Mouse (Mus musculus): ENCODE data around the gene Sulf2. TPM values are rescaled to one million over a fixed set of nuclear protein-coding genes. Genes with fewer than 3 reads are reported as not detected.
A peak's percentile ranks its signal among the peaks of the same experiment; 100 is the strongest.

Sulf2 gene
- polyA plus RNA-seq, 1 experiment from 2014 or later, result 235 TPM

DNA sequence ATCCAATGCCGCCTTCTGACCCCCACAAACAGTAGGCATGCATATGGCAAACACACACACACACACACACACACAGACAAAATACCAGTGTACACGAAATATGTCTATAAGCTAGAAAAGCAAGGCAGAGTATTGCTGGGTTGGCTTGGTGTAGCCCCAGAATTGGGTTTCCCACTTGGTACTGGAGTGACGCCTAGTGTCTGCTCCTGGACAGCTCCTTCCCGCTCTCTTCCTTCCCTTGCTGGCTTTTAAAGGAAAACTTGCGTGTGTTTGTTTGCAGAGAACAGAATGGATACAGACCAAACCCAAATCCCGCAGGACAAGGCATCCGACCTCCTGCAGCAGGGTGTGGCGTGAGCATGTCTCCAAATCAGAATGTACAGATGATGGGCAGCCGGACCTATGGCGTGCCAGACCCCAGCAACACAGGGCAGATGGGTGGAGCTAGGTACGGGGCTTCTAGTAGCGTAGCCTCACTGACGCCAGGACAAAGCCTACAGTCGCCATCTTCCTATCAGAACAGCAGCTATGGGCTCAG is 101.4 kb downstream of the Sulf2 start:
- Histone ChIP-seq H3K4me2 (replicated peaks; ENCODE audit: low read depth, low read length) (no peak overlapping the region), H3K9ac (replicated peaks; ENCODE audit: low read depth, low read length) (no peak overlapping the region), H3K36me3 (ENCODE audit: control insufficient read depth, insufficient read depth, low read length) (peaks cover 68% of the 10 kb centered on the region), H3K27me3 (ENCODE audit: control insufficient read depth, insufficient read depth, low read length) (no peaks in the 10 kb centered on the region), H3K4me1 (ENCODE audit: control insufficient read depth, insufficient read depth, low read length) (no peaks in the 10 kb centered on the region), H3K9me3 (ENCODE audit: control insufficient read depth, low read depth, low read length) (no peaks in the 10 kb centered on the region), H3K27ac (ENCODE audit: low read length) (no peak overlapping the region), H3K4me3 (ENCODE audit: low read depth, low read length) (no peak overlapping the region)
- no peak for ATAC-seq (ENCODE audit: insufficient number of reproducible peaks, insufficient read depth, low FRiP score, low read depth)
- WGBS, result 91% methylated on average over 14 of the region's 14 CpGs

DNA sequence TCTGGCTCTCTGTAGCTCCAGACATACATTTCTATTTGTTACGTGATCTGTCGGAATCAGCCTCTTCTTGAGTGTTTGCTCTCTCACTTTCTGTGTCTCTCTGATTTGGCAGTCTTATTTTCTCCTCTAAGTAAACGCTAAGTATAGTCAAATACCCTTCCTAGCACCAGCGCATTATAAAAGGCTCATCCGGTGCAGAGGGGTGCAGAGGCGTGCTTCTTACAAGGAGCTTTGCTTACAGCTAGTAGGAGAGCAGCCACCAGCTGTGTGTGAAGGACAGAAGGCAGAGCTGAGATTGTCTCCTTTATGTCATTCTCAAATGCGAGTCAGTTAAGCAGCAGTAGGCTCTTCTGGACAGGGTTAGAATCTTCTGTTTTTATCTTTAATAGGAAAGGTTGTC is 103.5 kb downstream of the Sulf2 start:
- Histone ChIP-seq H3K27ac (ENCODE audit: low read length) (no peak overlapping the region), H3K4me3 (ENCODE audit: low read depth, low read length) (no peak overlapping the region), H3K4me2 (replicated peaks; ENCODE audit: low read depth, low read length) (no peak overlapping the region), H3K27me3 (ENCODE audit: control insufficient read depth, insufficient read depth, low read length) (no peaks in the 10 kb centered on the region), H3K36me3 (ENCODE audit: control insufficient read depth, insufficient read depth, low read length) (peaks cover 76% of the 10 kb centered on the region), H3K9ac (replicated peaks; ENCODE audit: low read depth, low read length) (no peak overlapping the region), H3K4me1 (ENCODE audit: control insufficient read depth, insufficient read depth, low read length) (no peaks in the 10 kb centered on the region), H3K9me3 (ENCODE audit: control insufficient read depth, low read depth, low read length) (no peaks in the 10 kb centered on the region)
- no peak for ATAC-seq (ENCODE audit: insufficient number of reproducible peaks, insufficient read depth, low FRiP score, low read depth)
- WGBS, result 92% methylated on average over 7 of the region's 7 CpGs

DNA sequence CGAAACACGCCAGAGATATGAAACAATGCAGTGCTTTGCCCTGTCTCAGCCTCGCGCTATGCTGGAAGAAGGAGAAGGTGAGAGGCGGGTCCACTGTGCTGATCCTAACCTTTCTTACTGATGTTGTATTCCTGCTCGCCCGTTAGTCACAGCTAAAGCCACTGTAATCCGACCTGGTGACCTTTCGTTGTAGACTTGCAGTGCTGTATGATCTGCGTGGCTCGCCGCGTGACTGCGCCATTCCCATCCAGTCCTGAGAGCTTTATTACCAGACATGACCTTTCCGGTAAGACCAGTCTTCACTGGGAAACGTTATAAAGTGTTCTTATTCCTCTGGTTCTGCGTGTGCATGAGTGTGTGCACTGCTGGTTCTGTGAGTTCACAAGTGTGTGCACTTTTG is 104.0 kb downstream of the Sulf2 start:
- no peak for ATAC-seq (ENCODE audit: insufficient number of reproducible peaks, insufficient read depth, low FRiP score, low read depth)
- Histone ChIP-seq H3K27ac (ENCODE audit: low read length) (no peak overlapping the region), H3K36me3 (ENCODE audit: control insufficient read depth, insufficient read depth, low read length) (peaks cover 71% of the 10 kb centered on the region), H3K4me1 (ENCODE audit: control insufficient read depth, insufficient read depth, low read length) (no peaks in the 10 kb centered on the region), H3K9ac (replicated peaks; ENCODE audit: low read depth, low read length) (no peak overlapping the region), H3K4me2 (replicated peaks; ENCODE audit: low read depth, low read length) (no peak overlapping the region), H3K9me3 (ENCODE audit: control insufficient read depth, low read depth, low read length) (no peaks in the 10 kb centered on the region), H3K27me3 (ENCODE audit: control insufficient read depth, insufficient read depth, low read length) (no peaks in the 10 kb centered on the region), H3K4me3 (ENCODE audit: low read depth, low read length) (no peak overlapping the region)
- 86% methylated on average over 17 of the region's 17 CpGs for WGBS

DNA sequence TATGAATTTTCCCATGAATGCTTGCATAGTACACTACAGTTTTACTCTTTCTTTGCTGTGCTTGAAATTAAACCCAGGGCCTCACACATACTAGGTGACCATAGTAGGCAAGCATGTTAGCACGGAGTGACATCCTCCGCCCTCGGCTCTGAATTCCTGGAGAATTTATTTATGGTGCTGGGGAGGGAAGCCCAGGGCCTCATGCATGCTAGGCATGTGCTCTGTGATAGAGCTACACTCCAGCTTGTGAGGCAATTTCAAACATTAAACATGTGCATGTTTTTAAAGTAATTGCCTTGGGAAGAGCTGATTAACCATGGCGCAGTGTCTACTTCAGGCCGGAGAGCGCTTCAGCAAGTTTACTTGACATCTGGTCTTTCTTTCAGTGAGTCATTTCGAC is 106.6 kb downstream of the Sulf2 start:
- no peak overlapping the region for H3K4me3 ChIP-seq (ENCODE audit: low read depth, low read length)
- H3K4me2 ChIP-seq (replicated peaks; ENCODE audit: low read depth, low read length), result no peak overlapping the region
- peaks cover 17% of the 10 kb centered on the region for H3K4me1 ChIP-seq (ENCODE audit: control insufficient read depth, insufficient read depth, low read length)
- H3K27ac ChIP-seq (ENCODE audit: low read length), result no peak overlapping the region
- H3K9ac ChIP-seq (replicated peaks; ENCODE audit: low read depth, low read length), result no peak overlapping the region
- no peaks in the 10 kb centered on the region for H3K27me3 ChIP-seq (ENCODE audit: control insufficient read depth, insufficient read depth, low read length)
- H3K36me3 ChIP-seq (ENCODE audit: control insufficient read depth, insufficient read depth, low read length), result peaks cover 53% of the 10 kb centered on the region
- ATAC-seq (ENCODE audit: insufficient number of reproducible peaks, insufficient read depth, low FRiP score, low read depth), result no peak
- H3K9me3 ChIP-seq (ENCODE audit: control insufficient read depth, low read depth, low read length), result no peaks in the 10 kb centered on the region
- 70% methylated on average over 7 of the region's 7 CpGs for WGBS

DNA sequence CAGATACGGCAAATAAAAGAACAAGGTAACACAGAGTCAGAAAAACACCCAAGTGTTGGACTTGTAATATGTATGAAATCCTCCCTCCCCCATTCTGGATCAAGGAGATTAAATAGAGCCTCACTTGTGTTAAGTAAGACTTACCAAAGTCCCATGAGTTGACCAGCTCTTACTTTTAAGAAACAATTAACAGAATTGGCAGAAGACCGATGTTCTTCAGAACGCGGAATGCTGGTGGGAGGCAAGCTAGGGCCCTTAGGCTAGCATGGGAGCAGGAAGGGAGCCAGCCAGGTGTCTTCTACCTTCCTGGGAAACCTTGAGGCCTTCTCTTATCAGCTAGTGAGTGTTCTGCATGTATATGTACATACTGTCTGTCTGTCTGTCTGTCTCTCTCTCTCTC is 107.5 kb downstream of the Sulf2 start:
- Histone ChIP-seq H3K4me2 (replicated peaks; ENCODE audit: low read depth, low read length) (no peak overlapping the region), H3K27me3 (ENCODE audit: control insufficient read depth, insufficient read depth, low read length) (no peaks in the 10 kb centered on the region), H3K27ac (ENCODE audit: low read length) (no peak overlapping the region), H3K4me1 (ENCODE audit: control insufficient read depth, insufficient read depth, low read length) (peaks cover 17% of the 10 kb centered on the region), H3K9me3 (ENCODE audit: control insufficient read depth, low read depth, low read length) (no peaks in the 10 kb centered on the region), H3K36me3 (ENCODE audit: control insufficient read depth, insufficient read depth, low read length) (peaks cover 46% of the 10 kb centered on the region), H3K4me3 (ENCODE audit: low read depth, low read length) (no peak overlapping the region), H3K9ac (replicated peaks; ENCODE audit: low read depth, low read length) (no peak overlapping the region)
- WGBS, result 91% methylated on average over 4 of the region's 4 CpGs
- no peak for ATAC-seq (ENCODE audit: insufficient number of reproducible peaks, insufficient read depth, low FRiP score, low read depth)

DNA sequence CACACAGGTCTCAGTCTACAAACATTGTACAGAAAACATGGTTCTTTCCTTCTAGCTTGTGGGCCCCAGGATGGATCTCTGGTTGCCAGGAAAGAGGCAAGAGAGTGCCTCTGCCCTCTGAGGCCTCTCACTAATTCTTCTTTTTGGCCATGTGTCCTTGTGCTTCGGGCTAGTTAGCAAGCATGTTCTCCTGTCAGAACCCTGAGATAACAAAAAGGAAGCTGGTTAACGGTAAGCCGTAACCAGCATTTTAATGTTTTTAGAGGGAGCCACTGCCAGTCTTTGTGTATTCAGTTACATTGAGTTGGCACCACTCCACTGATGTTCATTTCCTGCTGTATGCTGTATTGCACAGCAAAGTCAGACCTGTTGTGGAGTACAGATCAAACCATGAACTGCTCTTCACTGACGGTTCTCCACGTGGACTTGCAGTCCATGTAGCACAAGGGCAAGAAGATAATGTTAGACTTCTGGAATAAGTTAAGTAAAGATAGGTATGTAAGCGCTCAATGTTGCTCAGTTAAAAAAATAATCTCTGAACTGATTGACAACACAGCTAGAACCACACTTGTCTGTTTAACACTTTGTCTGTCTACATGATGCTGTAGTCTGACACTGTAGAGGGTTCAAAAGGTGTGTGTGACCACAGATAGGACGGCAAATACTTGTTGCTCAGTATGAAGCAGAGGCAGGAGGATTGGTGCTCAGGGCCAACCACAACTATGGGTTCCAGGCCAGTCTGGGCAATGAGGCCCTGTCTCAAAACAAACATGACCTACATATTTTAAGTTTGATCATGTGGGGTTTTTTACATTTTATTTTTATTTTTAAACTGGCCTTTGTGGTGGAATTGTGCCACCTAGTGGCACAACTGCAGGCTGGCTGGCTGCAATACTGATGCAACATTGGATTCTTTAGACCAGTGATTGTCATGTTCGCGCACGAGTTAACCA is 109.6 kb downstream of the Sulf2 start:
- Histone ChIP-seq H3K27ac (ENCODE audit: low read length) (no peak overlapping the region; the same call in 1 of the 2 replicates), H3K9me3 (ENCODE audit: control insufficient read depth, low read depth, low read length) (no peaks in the 10 kb centered on the region), H3K36me3 (ENCODE audit: control insufficient read depth, insufficient read depth, low read length) (peaks cover 28% of the 10 kb centered on the region), H3K9ac (replicated peaks; ENCODE audit: low read depth, low read length) (no peak overlapping the region), H3K4me2 (replicated peaks; ENCODE audit: low read depth, low read length) (no peak overlapping the region), H3K27me3 (ENCODE audit: control insufficient read depth, insufficient read depth, low read length) (no peaks in the 10 kb centered on the region), H3K4me3 (ENCODE audit: low read depth, low read length) (no peak overlapping the region), H3K4me1 (ENCODE audit: control insufficient read depth, insufficient read depth, low read length) (peaks cover 26% of the 10 kb centered on the region)
- 59% methylated on average over 10 of the region's 10 CpGs for WGBS
- ATAC-seq (ENCODE audit: insufficient number of reproducible peaks, insufficient read depth, low FRiP score, low read depth), result no peak

DNA sequence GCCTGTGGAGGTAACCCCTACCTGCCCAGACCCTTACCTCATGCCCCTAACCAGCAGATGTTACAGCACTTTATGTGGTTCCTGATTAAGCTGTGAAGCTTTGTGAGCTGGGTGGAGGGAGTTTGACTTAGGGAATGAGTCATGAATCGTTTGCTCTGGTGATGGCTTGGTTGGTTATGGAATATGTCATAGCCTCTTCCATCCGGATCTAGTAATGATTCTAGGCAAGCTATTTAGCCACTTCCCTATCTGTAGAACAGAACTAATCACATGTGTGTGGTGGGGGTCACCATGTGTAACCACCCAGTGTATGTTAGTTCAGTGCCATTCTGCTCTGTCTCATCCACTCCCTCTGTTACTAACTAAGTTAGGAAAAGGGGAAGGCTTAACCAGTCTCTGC is 110.5 kb downstream of the Sulf2 start:
- Histone ChIP-seq H3K36me3 (ENCODE audit: control insufficient read depth, insufficient read depth, low read length) (peaks cover 21% of the 10 kb centered on the region), H3K4me3 (ENCODE audit: low read depth, low read length) (no peak overlapping the region), H3K4me1 (ENCODE audit: control insufficient read depth, insufficient read depth, low read length) (peaks cover 28% of the 10 kb centered on the region), H3K27ac (ENCODE audit: low read length) (peak overlapping the region; percentile 30; the same call in 1 of the 2 replicates), H3K27me3 (ENCODE audit: control insufficient read depth, insufficient read depth, low read length) (no peaks in the 10 kb centered on the region), H3K9me3 (ENCODE audit: control insufficient read depth, low read depth, low read length) (no peaks in the 10 kb centered on the region), H3K9ac (replicated peaks; ENCODE audit: low read depth, low read length) (no peak overlapping the region), H3K4me2 (replicated peaks; ENCODE audit: low read depth, low read length) (no peak overlapping the region)
- ATAC-seq (ENCODE audit: insufficient number of reproducible peaks, insufficient read depth, low FRiP score, low read depth), result no peak
- 35% methylated on average over 2 of the region's 2 CpGs for WGBS

DNA sequence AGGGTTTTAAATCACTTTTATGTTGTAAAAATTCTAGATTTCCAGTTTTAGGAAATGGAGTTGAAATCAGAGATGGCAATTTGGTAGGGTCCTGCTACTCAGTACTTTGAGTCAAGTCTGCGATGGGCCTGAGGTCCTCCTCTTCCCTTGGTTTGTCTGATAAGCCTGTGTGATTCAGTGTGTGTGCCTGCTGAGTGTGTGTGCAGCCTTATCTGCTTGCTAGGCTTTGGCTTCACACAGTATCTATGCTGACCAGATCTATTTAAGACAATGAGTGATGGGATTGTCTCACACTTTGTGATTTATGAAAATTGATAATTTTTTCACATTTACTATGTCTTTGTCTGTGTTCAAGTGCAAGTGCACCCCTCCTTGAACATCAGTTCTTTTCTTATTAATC is 112.9 kb downstream of the Sulf2 start:
- ATAC-seq (ENCODE audit: insufficient number of reproducible peaks, insufficient read depth, low FRiP score, low read depth), result no peak

More for the DNA sequence above, 112.9 kb downstream of the Sulf2 start:
- H3K4me2 ChIP-seq (replicated peaks; ENCODE audit: low read depth, low read length), result no peak overlapping the region
- no peak overlapping the region for H3K27ac ChIP-seq (ENCODE audit: low read length)
- no peak overlapping the region for H3K9ac ChIP-seq (replicated peaks; ENCODE audit: low read depth, low read length)
- peaks cover under 1% of the 10 kb centered on the region for H3K36me3 ChIP-seq (ENCODE audit: control insufficient read depth, insufficient read depth, low read length)
- H3K9me3 ChIP-seq (ENCODE audit: control insufficient read depth, low read depth, low read length), result no peaks in the 10 kb centered on the region
- H3K27me3 ChIP-seq (ENCODE audit: control insufficient read depth, insufficient read depth, low read length), result no peaks in the 10 kb centered on the region
- H3K4me1 ChIP-seq (ENCODE audit: control insufficient read depth, insufficient read depth, low read length), result peaks cover 28% of the 10 kb centered on the region
- H3K4me3 ChIP-seq (ENCODE audit: low read depth, low read length), result no peak overlapping the region
- 81% methylated on average over 1 of the region's 1 CpGs for WGBS

Measured in stomach, embryonic 14.5 days (tissue).